Mouse (Mus musculus): Measurements from ENCODE around the gene Dennd2d.
A peak's percentile ranks its signal among the peaks of the same experiment; 100 is the strongest.

The Dennd2d gene

DNA sequence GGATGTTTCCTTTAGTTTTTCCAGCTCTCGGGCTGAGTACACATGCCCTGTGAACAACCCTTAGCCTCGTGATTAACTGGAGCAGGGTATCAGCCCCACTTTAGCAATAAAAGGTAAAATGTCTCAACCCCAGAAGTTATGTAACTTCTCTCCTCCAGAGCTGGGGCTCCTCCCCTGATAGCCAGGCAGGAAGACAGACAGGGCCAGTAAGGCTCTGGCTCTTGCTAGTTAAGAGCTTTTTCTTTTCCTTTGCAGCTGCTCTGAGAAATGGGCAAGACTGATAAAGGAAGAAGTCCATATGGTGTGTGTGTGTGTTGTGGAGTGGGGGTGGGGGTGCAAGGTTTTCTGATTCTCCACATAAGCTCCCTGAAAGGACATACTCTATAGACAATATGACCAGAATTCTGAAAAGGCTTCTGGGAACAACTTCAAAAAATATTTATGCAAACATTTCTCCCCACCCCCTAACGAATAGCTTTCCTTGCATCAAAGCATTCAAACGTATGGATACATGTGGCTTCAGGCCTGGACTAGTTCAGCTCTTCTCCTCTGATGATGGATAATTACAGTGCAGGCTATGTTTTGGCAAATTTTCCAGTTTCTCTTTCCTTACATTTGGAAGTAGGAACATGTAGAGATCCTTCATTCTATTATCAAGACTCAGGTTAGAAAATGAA is 14.0 kb downstream of the Dennd2d start:
- DNase-seq (ENCODE audit: low spot score): no peak

DNA sequence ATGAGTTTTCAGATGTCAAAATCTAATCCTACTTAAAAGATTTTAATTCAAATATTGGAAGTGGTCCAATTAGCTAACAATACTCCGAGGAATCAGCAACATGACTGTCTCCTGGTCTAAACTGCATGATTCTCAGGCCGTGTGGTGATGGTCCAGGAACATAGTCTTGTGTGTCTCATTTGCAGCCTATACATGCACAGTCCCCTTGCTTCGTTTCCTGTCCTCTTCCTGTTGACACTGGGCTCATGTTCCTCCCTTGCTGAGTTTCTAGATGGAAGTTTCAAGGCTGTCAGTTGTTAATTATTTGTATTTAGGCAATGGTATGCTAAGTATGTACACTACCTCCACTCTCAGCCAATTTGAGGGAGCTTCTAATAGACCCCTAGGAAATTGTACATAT is 14.8 kb downstream of the Dennd2d start:
- no peak for DNase-seq (ENCODE audit: low spot score)

DNA sequence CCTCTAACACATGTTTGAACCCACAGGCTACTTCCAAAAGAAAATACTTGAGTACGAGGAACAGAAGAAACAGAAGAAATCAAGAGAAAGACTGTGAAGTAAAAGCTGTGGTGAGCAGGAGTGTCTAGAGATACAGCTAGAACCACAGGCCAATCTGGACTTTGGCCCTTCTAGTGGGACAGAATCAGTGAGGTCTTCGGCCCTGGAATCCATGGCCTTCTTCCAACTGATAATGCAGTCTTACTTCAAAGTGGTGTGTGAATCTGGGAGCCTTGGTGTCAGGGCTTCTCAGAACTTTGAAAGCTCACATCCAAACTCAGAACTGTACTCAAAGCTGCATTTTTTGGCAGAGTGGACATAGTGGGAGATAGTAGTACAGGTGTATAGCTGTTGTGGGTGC is 18.3 kb downstream of the Dennd2d start:
- no peak for DNase-seq (ENCODE audit: low spot score)

DNA sequence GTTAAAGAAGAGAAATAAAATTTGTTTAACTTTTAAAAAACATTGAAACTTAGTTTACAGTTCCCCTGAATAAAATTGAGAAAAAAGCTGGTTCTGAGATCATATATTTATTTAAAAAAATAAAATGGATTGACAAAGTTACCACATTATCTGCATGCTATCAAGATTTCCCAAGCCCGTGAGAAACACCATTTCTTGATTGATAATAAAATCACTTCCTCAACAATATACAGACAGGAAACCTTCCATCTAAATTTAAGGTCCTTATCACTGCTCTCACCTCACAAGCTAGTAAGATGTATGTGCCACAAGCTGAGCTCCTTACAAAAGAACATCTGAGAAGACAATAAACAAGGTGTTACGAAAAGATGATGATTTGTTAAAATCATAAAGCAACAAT is 20.7 kb downstream of the Dennd2d start:
- DNase-seq (ENCODE audit: low spot score): no peak

DNA sequence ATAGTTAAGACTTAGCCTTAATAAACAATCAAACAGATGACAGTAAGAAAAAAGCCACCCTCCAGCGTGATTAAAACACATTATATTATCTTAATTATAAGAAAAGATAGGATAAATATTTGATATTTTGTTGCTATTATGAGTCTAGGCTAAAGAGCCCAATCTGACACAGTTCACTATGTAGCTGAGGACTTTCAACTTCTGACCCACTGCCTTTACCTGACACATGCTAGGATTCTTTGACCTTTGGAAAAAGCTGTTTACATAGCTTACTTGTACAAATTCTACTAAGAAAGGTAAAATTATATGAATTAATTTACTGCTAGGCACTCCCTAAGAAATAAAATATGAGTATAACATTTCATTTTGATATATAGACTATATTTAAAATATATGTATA is 28.5 kb downstream of the Dennd2d start:
- DNase-seq (ENCODE audit: low spot score): no peak

DNA sequence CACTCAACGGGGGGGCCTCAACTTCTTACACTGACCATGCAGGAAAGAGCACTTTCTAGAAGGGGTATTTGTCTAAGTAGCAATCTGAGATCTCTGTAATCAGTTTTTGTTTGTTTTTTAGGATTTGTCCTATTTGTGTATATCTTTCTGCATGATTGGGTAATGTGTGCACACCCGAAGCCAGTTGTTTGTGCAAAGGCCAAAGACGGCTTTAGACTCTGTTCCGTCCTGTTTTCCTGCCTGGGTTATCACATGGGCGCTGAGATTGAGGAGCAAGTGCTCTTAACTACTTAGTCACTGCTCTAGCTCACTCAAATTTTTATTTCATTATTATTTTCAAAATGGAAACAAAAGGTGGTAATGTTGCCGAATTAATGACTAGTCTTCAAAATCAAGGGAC is 32.8 kb downstream of the Dennd2d start:
- DNase-seq (ENCODE audit: low spot score): no peak

DNA sequence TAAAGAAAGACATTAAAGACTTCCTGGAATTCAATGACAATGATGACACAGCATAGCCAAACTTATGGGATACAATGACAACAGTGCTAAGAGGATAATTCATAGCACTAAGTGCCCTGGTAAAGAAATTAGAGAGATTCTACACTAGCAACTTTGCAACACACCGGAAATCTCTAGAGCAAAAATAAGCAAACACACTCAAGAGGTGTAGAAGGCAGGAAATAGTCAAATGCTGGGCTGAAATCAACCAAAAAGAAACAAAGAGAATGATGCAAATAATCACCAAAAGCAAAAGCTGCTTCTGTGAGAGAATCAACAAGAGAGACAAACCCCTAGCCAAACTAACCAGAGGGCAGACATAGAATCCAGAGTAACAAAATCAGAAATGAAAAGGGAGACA is 40.5 kb downstream of the Dennd2d start:
- DNase-seq (ENCODE audit: low spot score): no peak

DNA sequence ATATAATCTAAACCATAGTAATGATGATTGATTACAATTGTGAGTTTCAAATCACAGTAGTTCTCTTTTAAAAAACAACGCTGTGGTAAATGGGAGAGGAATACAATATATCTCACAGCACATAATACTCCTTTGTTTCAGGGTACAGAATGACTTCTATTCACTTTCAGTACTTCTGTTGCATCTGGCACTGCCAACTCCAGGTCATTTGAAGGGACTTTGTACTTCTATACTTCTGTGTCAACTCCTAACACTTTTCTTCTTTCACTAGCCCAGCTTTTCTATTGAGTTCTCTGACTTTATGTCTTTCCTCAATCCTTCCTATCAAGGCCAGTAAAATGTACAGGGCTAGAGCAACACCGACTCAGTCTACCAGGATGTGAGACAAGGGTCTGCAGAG is 44.2 kb downstream of the Dennd2d start:
- no peak for DNase-seq (ENCODE audit: low spot score)

DNA sequence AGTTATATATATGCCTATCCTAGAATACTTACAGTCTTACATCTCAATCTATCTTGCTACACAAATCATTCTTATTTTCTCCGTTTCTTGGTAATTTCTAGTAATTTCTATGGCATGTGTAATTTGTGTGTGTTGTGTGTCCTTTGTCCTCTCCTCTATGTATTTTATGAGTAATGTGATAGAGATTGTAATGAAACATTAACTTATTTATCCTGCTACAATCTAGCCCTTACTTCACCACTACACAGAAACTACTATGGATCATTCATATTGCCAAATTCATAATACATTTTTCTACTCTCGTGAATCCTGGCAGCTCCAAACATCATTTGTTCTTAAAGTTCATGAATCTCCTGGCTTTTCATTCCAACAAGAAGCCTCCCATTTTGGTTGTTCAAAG is 45.8 kb downstream of the Dennd2d start:
- no peak for DNase-seq (ENCODE audit: low spot score)

DNA sequence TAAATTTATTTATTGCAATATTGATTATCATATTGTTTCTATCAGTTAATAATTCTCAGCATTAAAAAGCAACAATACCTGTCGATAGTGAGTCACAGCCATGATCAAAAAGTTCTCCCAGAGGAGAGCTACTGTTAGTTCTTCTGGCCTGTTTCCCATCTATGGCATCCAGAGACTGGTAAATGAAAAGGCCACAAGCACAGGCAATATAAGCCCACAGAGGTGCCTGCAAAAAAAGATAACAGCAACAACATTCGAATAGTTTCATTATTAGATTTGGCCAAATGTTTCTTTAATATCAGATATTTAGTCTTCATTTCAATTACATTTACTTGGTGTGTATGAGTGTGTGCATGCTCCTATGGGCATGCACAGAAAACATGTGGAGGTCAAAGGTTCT is 51.1 kb downstream of the Dennd2d start:
- no peak for DNase-seq (ENCODE audit: low spot score)

DNA sequence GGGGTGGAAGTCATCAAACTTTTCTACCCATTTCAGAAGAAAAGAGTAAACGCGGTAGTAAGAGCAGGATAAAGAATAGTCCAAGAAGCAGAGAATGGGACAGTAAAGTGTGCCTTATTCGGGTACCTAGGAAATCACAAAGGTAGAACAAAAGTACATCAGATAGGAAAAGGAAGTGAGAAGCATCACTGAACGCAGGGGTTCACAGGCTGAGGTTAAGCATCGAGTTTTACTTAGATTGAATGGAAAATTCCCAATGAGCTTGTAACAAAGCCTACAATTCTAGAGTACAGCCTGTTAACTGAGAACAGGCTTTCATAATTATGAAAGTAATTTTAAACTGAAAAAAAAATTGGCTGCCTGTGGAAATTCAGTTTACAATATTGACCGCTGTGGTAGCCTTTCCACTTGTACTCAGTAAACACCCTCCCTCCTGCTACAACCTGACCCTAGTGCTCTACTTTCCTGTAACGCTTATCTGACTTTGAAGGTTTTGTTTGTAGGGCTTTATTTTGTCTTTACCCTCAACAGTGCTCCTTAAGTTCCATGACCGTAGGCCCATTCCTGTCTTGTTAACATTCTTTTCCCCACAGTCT is 62.6 kb downstream of the Dennd2d start:
- no peak for DNase-seq (ENCODE audit: low spot score)

DNA sequence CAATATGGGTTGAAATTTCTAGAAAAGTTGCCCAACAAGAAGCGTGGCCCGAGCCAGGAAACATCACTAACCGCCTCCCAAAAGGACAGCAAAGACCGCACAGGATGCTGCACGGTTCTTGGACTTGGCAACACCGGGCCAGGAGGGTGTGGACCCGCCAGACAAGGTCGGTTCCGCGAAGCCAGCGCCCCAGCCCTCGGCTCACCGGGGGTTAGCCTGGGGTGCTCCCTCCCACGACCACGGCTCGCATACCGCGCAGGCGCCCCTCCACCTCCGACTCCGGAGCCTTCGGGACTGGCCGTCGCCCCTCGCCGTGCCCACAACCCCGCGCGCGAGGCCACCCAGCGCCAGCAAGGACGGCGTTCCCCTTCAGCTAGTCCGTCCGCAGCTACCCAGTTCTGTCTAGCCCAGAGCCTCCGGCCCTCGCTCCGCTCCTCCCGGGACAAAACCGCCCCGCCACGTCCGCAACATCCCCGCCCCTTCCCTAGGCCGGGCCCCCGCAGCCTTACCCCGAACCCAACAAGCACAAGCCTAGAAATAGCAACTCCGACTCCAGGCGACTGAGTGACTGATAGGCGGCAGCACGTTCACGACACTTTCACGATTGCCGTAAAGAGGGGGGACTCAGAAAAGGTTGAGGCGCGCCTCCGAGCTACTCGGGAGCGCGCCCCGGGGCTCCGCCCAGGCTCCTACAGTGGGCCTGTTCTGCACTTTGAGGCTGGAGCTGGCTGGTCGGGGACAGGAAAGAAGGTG is 65.1 kb downstream of the Dennd2d start, which contains the start of the genes Dram2 and Cept1:
Dram2 (plus strand) TSS at position 628 of the 753 bp plus-strand sequence.
Cept1 (minus strand) TSS at position 632 of the 753 bp plus-strand sequence.
- DNase-seq (ENCODE audit: low spot score): peak; percentile 82

DNA sequence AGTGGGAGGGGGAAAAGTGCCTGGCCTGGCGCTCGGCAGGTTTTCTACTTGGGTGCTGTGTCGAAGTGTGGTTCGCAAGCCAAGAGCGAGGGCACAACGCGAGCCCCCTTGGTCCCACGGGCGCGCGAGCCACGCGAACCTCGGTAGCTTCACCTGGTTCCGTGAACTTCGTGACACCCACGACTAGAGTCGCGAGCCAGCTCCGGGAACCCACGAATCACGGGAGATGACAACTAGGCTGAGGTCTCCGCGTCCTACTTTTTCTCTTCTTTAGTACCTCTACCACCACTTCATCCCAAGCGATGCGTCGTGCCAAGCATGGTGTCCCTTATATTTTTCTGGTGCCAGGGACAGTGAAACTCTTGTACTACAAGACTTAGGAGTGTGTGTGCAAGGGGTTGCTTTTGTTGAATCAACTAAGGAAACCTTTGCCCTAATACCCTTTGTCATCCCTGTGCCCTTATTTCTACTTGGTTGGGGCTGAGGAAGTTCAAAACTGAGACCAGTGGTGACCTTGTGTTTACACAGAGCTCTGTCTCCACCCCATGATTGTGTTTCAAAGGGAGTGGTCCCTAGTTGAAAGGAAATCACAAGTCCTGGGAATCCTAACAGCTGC is 65.8 kb downstream of the Dennd2d start:
- no peak for DNase-seq (ENCODE audit: low spot score)

DNA sequence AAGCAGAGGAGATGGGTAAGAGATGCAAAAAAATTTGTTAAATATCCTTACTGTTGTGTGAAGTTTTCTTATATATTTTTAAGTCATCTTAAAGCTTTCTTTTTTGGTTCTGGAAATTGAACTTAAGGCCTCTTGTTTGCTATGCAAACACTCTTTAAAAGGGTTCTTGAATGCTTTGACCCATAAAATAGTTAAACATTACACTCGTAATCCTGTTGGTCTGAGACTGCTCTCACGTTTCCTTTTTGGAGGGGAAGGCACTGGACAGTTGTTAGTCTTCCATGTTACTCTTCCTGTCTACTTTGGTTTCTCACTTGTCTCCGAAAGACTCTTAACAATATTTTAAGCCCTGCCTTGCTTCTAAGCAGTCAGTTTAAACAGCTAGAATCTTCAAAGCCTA is 66.8 kb downstream of the Dennd2d start:
- DNase-seq (ENCODE audit: low spot score): no peak
